Mouse (Mus musculus) skeletal muscle tissue, adult 2 months (tissue): ENCODE data around the gene Vamp4.

Source experiments
- DNase-seq: peaks from one replicate; pipeline ENCODE4 v3.0.0-alpha.2; 2012; ENCODE audit warnings: low read depth, low spot score

Vamp4 gene

DNA sequence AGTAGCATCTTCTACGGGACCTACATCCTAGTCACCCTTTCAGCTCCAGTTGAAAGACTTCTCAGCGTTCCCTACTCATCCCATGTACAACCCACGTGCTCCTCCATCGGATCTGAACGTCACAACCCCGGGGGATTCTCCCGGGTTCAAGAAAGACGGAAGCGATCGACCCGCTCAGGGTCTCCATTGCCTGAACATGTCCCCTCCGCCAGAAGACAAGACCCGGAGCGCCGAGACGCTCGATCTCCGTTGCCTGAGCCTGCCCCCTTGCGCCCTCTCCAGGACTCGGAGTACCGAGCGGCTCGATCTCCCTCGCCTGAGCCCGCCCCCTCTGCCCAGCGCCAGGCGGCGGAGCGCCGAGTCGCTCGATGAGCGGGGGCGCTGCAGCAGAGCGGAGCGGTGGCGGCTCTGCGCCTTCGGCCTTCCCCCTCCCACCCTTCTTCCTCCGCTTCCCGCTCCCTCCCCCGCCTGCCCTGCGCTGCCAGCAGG, at the start of gene Vamp4:
Gene Vamp4 (plus strand): TSS at position 256 of the 489 bp plus-strand sequence.
- DNase-seq, result peak; percentile 89

- no peak for DNase-seq
These were observed 40.7 kb upstream of the Vamp4 start for GRCm38 (mm10) chr1:162529651-162530050.

DNA sequence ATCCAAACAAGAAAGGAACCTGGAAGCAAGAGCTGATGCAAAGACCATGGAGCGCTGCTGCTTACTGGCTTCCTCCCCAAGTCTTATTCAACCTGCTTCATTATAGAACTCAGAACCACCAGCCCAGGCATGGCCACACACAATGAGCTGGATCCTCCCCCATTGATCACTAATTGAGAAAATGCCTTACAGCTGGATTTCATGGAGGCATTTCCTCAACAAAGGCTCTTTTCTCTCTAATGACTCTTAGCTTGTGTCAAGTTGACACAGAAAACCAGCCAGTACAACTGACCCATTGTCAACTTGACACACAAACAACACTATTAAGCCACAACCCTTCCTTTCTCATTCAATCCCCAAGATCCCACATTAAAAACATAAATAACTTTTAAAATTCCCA, 39.6 kb upstream of the Vamp4 start:
- DNase-seq, result no peak

- DNase-seq, result no peak
These were observed 38.7 kb upstream of the Vamp4 start for GRCm38 (mm10) chr1:162531584-162531983.

DNA sequence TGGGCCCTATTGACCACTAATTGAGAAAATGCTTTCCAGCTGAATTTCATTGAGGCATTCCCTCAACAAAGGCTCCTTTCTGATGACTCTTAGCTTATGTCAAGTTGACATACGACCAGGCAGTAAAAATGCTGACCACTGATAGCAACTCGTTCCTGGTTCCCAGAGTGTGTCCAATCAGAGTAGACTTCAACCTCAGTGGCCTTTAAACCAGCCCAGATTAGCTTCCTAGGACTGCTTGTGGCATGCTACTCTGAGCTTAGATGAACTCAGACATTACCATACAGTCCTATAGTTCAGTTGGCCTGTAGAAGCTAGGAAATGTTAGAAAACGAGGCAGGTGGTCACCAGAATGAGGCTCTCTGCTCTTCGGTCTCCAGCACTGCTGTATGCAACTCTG, 38.0 kb upstream of the Vamp4 start:
- DNase-seq, result no peak

DNA sequence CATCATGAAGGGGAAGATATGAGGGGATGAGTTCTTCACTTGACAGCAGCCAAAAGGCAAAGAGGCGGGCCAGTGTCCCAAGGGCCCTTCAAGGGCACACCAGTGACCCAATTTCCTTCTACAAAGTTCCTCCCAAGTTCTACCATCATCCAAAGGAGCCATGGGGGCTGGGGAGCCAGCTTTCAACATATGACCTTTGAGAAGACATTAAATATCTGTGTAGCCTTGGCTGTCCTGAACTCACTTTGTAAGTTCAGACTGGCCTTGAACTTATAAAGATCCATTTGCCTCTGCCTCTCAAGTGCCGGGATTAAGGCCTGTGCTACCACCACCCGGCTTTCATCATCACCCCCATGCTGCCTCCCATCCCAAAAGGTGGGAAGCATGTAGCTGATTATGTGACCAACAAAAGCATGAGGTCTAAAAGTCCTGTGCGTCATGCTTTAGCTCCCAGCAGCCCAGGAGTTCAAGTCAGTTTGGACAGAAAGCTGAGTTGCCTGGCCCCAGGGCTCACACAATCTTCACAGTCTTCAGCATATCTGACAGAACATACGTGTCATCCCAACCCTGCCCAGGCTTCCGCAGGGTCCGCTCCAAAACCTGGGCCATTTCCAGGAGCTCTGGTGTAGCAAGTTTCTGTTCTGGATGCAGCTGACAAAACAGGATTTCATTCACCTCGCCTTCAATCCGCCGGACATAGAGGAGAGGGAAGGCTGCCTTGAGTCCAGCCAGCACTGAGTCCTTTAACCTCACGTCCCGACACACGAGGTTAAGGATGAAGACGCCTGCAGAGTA, 36.4 kb upstream of the Vamp4 start:
- no peak for DNase-seq

DNA sequence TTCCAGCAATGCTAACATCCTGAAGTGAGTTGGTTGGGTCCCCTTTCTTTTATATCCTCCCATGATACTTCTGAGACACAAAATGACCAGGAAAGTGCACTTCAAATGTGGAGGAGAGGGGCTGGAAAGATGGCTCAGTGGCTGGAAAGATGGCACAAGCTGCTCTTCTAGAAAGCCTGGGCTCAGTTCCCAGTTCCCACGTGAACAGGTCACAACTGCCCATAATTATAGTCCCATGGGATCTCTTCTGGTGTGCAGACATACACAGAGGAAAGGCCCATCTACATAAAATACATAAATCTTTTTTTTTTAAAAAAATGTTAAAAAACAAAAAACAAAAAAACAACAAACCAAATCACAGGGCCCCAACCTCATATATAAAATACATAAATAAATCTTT, 27.1 kb upstream of the Vamp4 start:
- DNase-seq, result no peak

- DNase-seq, result no peak
These were observed 22.7 kb upstream of the Vamp4 start for GRCm38 (mm10) chr1:162547607-162548006.

- peak; percentile 95 for DNase-seq
These were observed 22.0 kb upstream of the Vamp4 start, which contains the start of gene Mettl13 for GRCm38 (mm10) chr1:162548016-162548916. Gene Mettl13, minus strand, starts transcription at chr1:162548551.

GRCm38 (mm10) chr1:162548917-162549613, 21.2 kb upstream of the Vamp4 start:
- no peak for DNase-seq

- DNase-seq, result peak; percentile 38
These were observed 20.6 kb upstream of the Vamp4 start for GRCm38 (mm10) chr1:162549615-162550283.

- DNase-seq, result no peak
These were observed 17.4 kb upstream of the Vamp4 start for GRCm38 (mm10) chr1:162552956-162553355.

DNA sequence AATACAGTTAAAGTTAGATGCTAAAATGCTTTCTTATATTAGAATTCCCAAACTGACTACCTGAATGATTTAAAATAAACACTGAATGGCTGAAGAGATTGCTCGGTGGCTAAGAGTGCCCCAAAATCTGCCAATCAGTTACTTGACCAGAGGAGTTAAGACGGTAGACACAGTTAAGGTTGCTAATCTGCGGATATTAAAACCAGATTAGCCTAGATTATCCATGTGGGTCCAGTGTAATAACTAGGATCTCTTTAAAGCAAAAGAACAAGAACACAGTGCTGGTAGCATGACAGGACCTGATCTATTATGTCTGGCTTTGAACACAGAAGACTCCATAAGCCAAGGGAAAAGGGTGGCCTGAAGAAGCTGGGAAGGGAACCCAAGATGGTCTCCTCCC, 16.1 kb upstream of the Vamp4 start:
- DNase-seq, result no peak

DNA sequence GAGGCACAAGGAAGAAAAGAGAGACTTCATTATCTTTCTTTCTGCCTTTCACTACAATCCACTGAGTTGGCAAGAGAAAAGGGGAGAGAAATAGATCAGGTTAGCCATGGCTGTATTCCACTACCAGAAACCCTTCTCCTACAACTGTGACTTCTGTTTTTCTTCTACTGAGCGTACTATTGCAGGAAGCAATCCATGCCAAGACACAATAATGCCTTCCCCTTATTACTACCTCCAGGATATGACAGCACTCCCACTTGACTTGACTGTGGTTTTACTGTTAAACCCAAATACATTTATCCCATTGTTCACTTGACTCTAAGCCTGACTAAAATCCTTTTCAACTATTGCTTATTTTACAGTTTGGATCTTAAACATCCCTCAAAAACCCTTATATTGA, 7.1 kb upstream of the Vamp4 start:
- DNase-seq, result no peak

DNA sequence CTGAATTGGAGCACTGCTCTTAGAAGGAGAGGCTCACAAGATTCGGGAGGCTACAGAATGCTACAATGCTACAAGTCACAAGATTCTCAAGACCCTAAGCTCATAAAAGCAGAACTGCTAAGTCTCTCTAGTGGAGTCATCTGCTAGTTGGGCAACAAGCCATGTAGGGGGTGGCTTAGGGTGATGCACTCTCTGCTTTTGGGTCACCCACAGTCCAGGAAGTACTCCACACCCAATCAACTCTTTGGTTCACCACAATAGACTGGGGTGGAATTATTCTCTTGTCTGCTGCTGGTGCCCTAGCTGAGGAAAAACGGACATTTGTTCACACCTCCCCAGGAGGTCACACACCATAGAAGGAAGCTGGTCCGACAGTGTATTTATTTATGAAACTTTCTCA, 5.3 kb upstream of the Vamp4 start:
- peak; percentile 32 for DNase-seq

- no peak for DNase-seq
These were observed 3.0 kb upstream of the Vamp4 start for GRCm38 (mm10) chr1:162567351-162567750.

DNA sequence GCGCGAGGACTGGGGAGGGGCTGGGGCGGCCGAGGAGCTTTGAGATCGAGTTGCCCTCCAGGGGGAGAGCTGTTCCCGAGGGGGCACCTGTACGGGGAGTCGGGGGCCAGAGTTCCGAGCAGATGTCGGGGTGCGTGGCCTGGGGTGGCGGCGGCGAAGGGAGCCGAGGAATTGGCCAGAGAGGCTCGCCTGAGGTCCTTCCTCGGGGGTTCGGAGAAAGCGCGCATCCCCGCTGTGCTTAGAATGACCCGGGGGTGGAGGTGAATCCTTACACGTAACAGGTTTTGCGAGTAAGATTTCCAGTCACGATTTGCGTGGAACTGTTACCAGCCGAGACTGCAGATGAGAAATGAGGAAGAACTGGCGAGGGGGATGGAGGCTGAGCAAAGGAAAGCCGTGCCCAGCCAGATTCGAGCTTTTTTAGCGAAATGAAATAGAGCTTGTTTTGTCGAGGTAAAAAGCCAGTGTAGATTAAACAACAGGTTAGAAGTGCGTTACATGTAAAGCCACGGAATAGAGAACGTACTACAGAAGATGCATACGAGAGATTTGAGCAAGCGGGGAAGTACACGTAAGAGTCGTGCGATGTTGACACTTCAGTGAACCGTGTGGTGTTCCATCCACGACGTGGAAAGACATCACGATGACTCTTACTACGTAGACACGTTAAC, 751 bp downstream of the Vamp4 start:
- peak; percentile 40 for DNase-seq

- no peak for DNase-seq
These were observed 4.8 kb downstream of the Vamp4 start for GRCm38 (mm10) chr1:162575098-162575497.

GRCm38 (mm10) chr1:162582884-162583283, 12.6 kb downstream of the Vamp4 start:
- DNase-seq, result no peak

DNA sequence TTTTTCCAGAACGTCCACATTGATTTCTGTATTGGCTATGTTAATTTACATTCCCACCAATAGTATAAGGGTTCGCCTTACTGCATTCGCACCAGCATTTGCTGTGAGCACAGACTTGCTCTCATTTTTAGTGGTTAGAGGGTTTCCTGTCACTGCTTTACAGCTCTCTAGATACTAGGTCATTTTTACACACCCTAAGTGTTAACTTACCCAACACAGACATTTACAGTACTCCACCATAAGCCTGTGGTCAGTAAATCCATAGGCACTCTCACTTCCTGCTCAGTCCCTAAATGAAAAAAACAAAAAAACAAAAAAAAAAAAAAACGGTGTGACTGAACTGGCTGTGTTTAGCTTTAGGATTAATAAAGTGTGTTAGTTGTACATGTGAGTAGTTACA, 16.0 kb downstream of the Vamp4 start:
- no peak for DNase-seq

DNA sequence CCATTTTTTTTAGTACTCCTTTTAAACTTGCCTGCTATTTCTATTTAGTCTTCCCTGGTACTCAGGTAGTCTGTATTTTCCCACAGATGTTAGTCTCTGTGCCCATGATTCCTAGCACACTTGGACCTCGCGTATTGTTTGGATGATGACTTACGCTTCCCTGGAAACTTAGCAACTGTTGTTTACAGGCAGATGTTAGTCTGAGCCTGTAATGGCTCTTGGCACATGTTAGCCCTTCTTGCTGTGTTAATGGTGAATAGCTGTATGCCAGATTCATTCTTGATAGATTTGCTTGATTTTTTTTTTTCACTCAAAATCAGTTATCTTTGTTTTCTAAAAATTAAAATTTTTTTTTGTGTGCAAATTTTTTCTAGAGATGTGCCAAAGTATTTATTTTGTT, 18.3 kb downstream of the Vamp4 start:
- DNase-seq, result peak; percentile 60
